Comparison of ENCODE assay signal across 7 mouse cellular contexts in genomic region chr13:65420201-65420600, GRCm38 (mm10).
A peak's percentile ranks its signal among the peaks of the same experiment; 100 is the strongest.
DNase-seq lines count a peak whose midpoint lies in the region; ATAC-seq and TF ChIP-seq lines count a peak whose summit lies in the region.
"Not testable (repeated sequence)": the region's sequence is repeated elsewhere in the genome, so short reads cannot be mapped to it uniquely, and the experiment has no call there.

No protein-coding gene starts in this region.

- not testable (repeated sequence) for H3K36me3 ChIP-seq in embryonic facial prominence, embryonic 14.5 days (ENCODE audit: control insufficient read depth, insufficient read depth, low read length); heart, postnatal 0 days (replicated peaks; ENCODE audit: control insufficient read depth, insufficient read depth, low read length); intestine, embryonic 16.5 days (ENCODE audit: control insufficient read depth, insufficient read depth, low read length); limb, embryonic 14.5 days (ENCODE audit: control insufficient read depth, insufficient read depth, low read length); midbrain, embryonic 10.5 days; splenic B cell, adult 2 months (ENCODE audit: control insufficient read depth, insufficient read depth, low read length, poor library complexity, severe bottlenecking)

- not testable (repeated sequence) for H3K4me3 ChIP-seq in embryonic facial prominence, embryonic 14.5 days (ENCODE audit: low read depth, low read length)
- 0 out of 2 replicates have a peak overlapping the region, but pooled peaks have one; percentile 9 for H3K4me3 ChIP-seq in heart, postnatal 0 days (ENCODE audit: low read depth, low read length)
- peak overlapping the region; percentile 22; the same call in 1 of the 2 replicates for H3K4me3 ChIP-seq in intestine, embryonic 16.5 days (ENCODE audit: low read length)
- H3K4me3 ChIP-seq in limb, embryonic 14.5 days (replicated peaks; ENCODE audit: low read length): 0 out of 2 replicates have a peak overlapping the region, but pooled peaks have one; percentile 4
- H3K4me3 ChIP-seq in midbrain, embryonic 10.5 days: peak overlapping the region; percentile 40

- H3K4me2 ChIP-seq in embryonic facial prominence, embryonic 14.5 days (ENCODE audit: low read depth, low read length): peak overlapping the region; percentile 18; the same call in 1 of the 2 replicates
- H3K4me2 ChIP-seq in heart, postnatal 0 days (ENCODE audit: low read depth, low read length): peak overlapping the region; percentile 30; the same call in 1 of the 2 replicates
- H3K4me2 ChIP-seq in intestine, embryonic 16.5 days (ENCODE audit: low read depth, low read length): peak overlapping the region; percentile 40
- H3K4me2 ChIP-seq in limb, embryonic 14.5 days (replicated peaks; ENCODE audit: low read depth, low read length, severe bottlenecking): 0 out of 2 replicates have a peak overlapping the region, but pooled peaks have one; percentile 19

- not testable (repeated sequence) for TF ChIP-seq EP300 in heart, postnatal 0 days (IDR thresholded peaks at IDR 0.05; ENCODE audit: low read depth)

- peak; percentile 39 for DNase-seq in ZHBTc4 (ENCODE audit: low read depth, low spot score)
- DNase-seq in embryonic facial prominence, embryonic 14.5 days (ENCODE audit: low spot score): peak; percentile 0
- DNase-seq in heart, postnatal 0 days (ENCODE audit: low spot score); limb, embryonic 14.5 days (ENCODE audit: low spot score): not testable (repeated sequence)
- DNase-seq in midbrain, embryonic 10.5 days (ENCODE audit: low spot score): peak; percentile 14
- peak; percentile 0 for DNase-seq in splenic B cell, adult 2 months (ENCODE audit: low read depth, low spot score)

- H3K9me3 ChIP-seq in embryonic facial prominence, embryonic 14.5 days (ENCODE audit: control insufficient read depth, low read length); heart, postnatal 0 days (replicated peaks; ENCODE audit: control insufficient read depth, low read length); intestine, embryonic 16.5 days (ENCODE audit: control insufficient read depth, low read length); limb, embryonic 14.5 days (ENCODE audit: control insufficient read depth, low read length); midbrain, embryonic 10.5 days (replicated peaks): not testable (repeated sequence)

- not testable (repeated sequence) for H3K4me1 ChIP-seq in embryonic facial prominence, embryonic 14.5 days (ENCODE audit: control insufficient read depth, insufficient read depth, low read length); heart, postnatal 0 days (ENCODE audit: control insufficient read depth, insufficient read depth); intestine, embryonic 16.5 days (ENCODE audit: control insufficient read depth, insufficient read depth, low read length); limb, embryonic 14.5 days (ENCODE audit: control insufficient read depth, insufficient read depth, low read length); midbrain, embryonic 10.5 days

- not testable (repeated sequence) for H3K27me3 ChIP-seq in embryonic facial prominence, embryonic 14.5 days (replicated peaks; ENCODE audit: control insufficient read depth, insufficient read depth, low read length); heart, postnatal 0 days (ENCODE audit: control insufficient read depth, insufficient read depth, low read length); intestine, embryonic 16.5 days (replicated peaks; ENCODE audit: control insufficient read depth, insufficient read depth, low read length); limb, embryonic 14.5 days (ENCODE audit: control insufficient read depth, insufficient read depth, low read length); midbrain, embryonic 10.5 days (ENCODE audit: low read depth, poor library complexity, severe bottlenecking); splenic B cell, adult 2 months (ENCODE audit: control insufficient read depth, insufficient read depth, low read length, poor library complexity, severe bottlenecking)

- WGBS in embryonic facial prominence, embryonic 14.5 days: 9% methylated on average over 17 of the region's 28 CpGs
- 4% methylated on average over 22 of the region's 28 CpGs for WGBS in heart, postnatal 0 days
- 5% methylated on average over 25 of the region's 28 CpGs for WGBS in intestine, embryonic 16.5 days
- WGBS in limb, embryonic 14.5 days: 5% methylated on average over 20 of the region's 28 CpGs
- 9% methylated on average over 27 of the region's 28 CpGs for WGBS in midbrain, embryonic 10.5 days

- H3K27ac ChIP-seq in embryonic facial prominence, embryonic 14.5 days (replicated peaks; ENCODE audit: low read depth, low read length); heart, postnatal 0 days (ENCODE audit: low read depth); intestine, embryonic 16.5 days (ENCODE audit: low read length); limb, embryonic 14.5 days (replicated peaks; ENCODE audit: low read depth, low read length); midbrain, embryonic 10.5 days (replicated peaks): not testable (repeated sequence)

- H3K9ac ChIP-seq in embryonic facial prominence, embryonic 14.5 days (ENCODE audit: low read depth, low read length); heart, postnatal 0 days (replicated peaks; ENCODE audit: low read depth, low read length); intestine, embryonic 16.5 days (ENCODE audit: low read depth, low read length); limb, embryonic 14.5 days (ENCODE audit: low read depth, low read length, severe bottlenecking): not testable (repeated sequence)

- not testable (repeated sequence) for ATAC-seq in embryonic facial prominence, embryonic 14.5 days (ENCODE audit: low read depth); heart, postnatal 0 days (ENCODE audit: insufficient read depth, low read depth); intestine, embryonic 16.5 days; limb, embryonic 14.5 days (ENCODE audit: low FRiP score, low read depth)

- TF ChIP-seq CTCF in heart, postnatal 0 days (IDR thresholded peaks at IDR 0.05; ENCODE audit: low read depth): not testable (repeated sequence)

- not testable (repeated sequence) for TF ChIP-seq POLR2A in limb, embryonic 14.5 days (IDR thresholded peaks at IDR 0.05; ENCODE audit: borderline replicate concordance, extremely low read depth, insufficient read depth, insufficient read length)
